Mouse (Mus musculus) forebrain, embryonic 11.5 days (tissue): ENCODE measurements around the gene Cyp2j5. TPM values are rescaled to one million over a fixed set of nuclear protein-coding genes. Genes with fewer than 3 reads are reported as not detected.

Experiments used
- polyA plus RNA-seq: library from polyadenylated mRNA; unstranded; fragments of >200 nt; fragmentation: Nextera tagmentation; extraction: Ambion mirVana; gene quantifications from 2 replicates; pipeline ENCODE4 v1.2.1, GENCODE M21; 2014

Cyp2j5 gene
- polyA plus RNA-seq, 1 experiment from 2014 or later, result not detected

Other genes starting within 250 kb of the Cyp2j5 start
- gene Cyp2j8, start 156.8 kb downstream of the Cyp2j5 start, polyA plus RNA-seq, result not detected in 2 replicates
- 2.3 and 3.2 TPM in 2 replicates for gene Cyp2j6, start 110.5 kb downstream of the Cyp2j5 start, polyA plus RNA-seq
- 1.4 and 1.8 TPM in 2 replicates for gene Cyp2j9, start 72.6 kb downstream of the Cyp2j5 start, polyA plus RNA-seq
- gene Gm12695, start 121.0 kb upstream of the Cyp2j5 start, polyA plus RNA-seq, result not detected in 2 replicates